Mouse (Mus musculus) thymus, adult 2 months (tissue): ENCODE results near the gene Dbil5.

Source experiments
- CTCF ChIP-seq: fragments of 200-500 bp; IDR thresholded peaks from 2 replicates; pipeline ENCODE4 v1.5.1; 2012; ENCODE audit warnings: mild to moderate bottlenecking, control low read depth, low read length, moderate library complexity, borderline replicate concordance; ENCODE audit not compliant: control insufficient read depth, poor library complexity, insufficient read depth; ENCODE audit errors: extremely low read depth
- POLR2A ChIP-seq: fragments of 200-500 bp; IDR thresholded peaks from 2 replicates; pipeline ENCODE4 v1.6.1; 2012; ENCODE audit warnings: mild to moderate bottlenecking, low read length, control low read depth, moderate library complexity; ENCODE audit not compliant: control insufficient read depth, poor library complexity, insufficient read depth; ENCODE audit errors: extremely low read depth

- TF ChIP-seq CTCF (no peak), POLR2A (0 out of 2 replicates have a peak, but pooled peaks have one; percentile 2)
Observed at GRCm38 (mm10) chr11:76243811-76244546, 26.6 kb downstream of the Dbil5 start.
